Mouse (Mus musculus): ENCODE data around the gene Rpl23a.
A peak's percentile ranks its signal among the peaks of the same experiment; 100 is the strongest.

The Rpl23a gene

GRCm38 (mm10) chr11:78167257-78167959 is 16.0 kb downstream of the Rpl23a start:
- DNase-seq (ENCODE audit: low read depth, low spot score): no peak

- peak; percentile 73 for DNase-seq (ENCODE audit: low read depth, low spot score)
Measured at GRCm38 (mm10) chr11:78166640-78167039, 16.7 kb downstream of the Rpl23a start.

GRCm38 (mm10) chr11:78166161-78166560 is 17.2 kb downstream of the Rpl23a start:
- DNase-seq (ENCODE audit: low read depth, low spot score): no peak

- DNase-seq (ENCODE audit: low read depth, low spot score): no peak
Measured at GRCm38 (mm10) chr11:78165761-78166109, 17.6 kb downstream of the Rpl23a start.

- DNase-seq (ENCODE audit: low read depth, low spot score): peak; percentile 95
Measured at GRCm38 (mm10) chr11:78164924-78165760, 18.2 kb downstream of the Rpl23a start, which contains the start of gene Traf4. Traf4 (minus strand) TSS chr11:78165589.

- DNase-seq (ENCODE audit: low read depth, low spot score): no peak
Measured at GRCm38 (mm10) chr11:78164604-78164923, 18.8 kb downstream of the Rpl23a start.

GRCm38 (mm10) chr11:78163681-78164603 is 19.4 kb downstream of the Rpl23a start:
- peak; percentile 89 for DNase-seq (ENCODE audit: low read depth, low spot score)

- DNase-seq (ENCODE audit: low read depth, low spot score): no peak
Measured at GRCm38 (mm10) chr11:78163045-78163444, 20.3 kb downstream of the Rpl23a start.

- no peak for DNase-seq (ENCODE audit: low read depth, low spot score)
Measured at GRCm38 (mm10) chr11:78162504-78162903, 20.9 kb downstream of the Rpl23a start.

- no peak for DNase-seq (ENCODE audit: low read depth, low spot score)
Measured at GRCm38 (mm10) chr11:78161968-78162367, 21.4 kb downstream of the Rpl23a start.

GRCm38 (mm10) chr11:78161169-78161568 is 22.2 kb downstream of the Rpl23a start:
- no peak for DNase-seq (ENCODE audit: low read depth, low spot score)

GRCm38 (mm10) chr11:78160675-78161074 is 22.7 kb downstream of the Rpl23a start:
- no peak for DNase-seq (ENCODE audit: low read depth, low spot score)

- peak; percentile 32 for DNase-seq (ENCODE audit: low read depth, low spot score)
Measured at GRCm38 (mm10) chr11:78160171-78160570, 23.2 kb downstream of the Rpl23a start.

GRCm38 (mm10) chr11:78159557-78159956 is 23.8 kb downstream of the Rpl23a start:
- peak; percentile 24 for DNase-seq (ENCODE audit: low read depth, low spot score)

- peak; percentile 93 for DNase-seq (ENCODE audit: low read depth, low spot score)
Measured at GRCm38 (mm10) chr11:78159096-78159495, 24.3 kb downstream of the Rpl23a start.

- DNase-seq (ENCODE audit: low read depth, low spot score): no peak
Measured at GRCm38 (mm10) chr11:78156156-78156699, 27.2 kb downstream of the Rpl23a start.

GRCm38 (mm10) chr11:78155674-78156073 is 27.7 kb downstream of the Rpl23a start:
- no peak for DNase-seq (ENCODE audit: low read depth, low spot score)

- no peak for DNase-seq (ENCODE audit: low read depth, low spot score)
Measured at GRCm38 (mm10) chr11:78153778-78154177, 29.6 kb downstream of the Rpl23a start.

- no peak for DNase-seq (ENCODE audit: low read depth, low spot score)
Measured at GRCm38 (mm10) chr11:78152299-78153231, 30.8 kb downstream of the Rpl23a start.

GRCm38 (mm10) chr11:78151161-78151560 is 32.2 kb downstream of the Rpl23a start:
- peak; percentile 78 for DNase-seq (ENCODE audit: low read depth, low spot score)
